Mouse (Mus musculus) retina, embryonic 14.5 days (tissue): ENCODE measurements around the gene Pim2.
A peak's percentile ranks its signal among the peaks of the same experiment; 100 is the strongest.
"Not testable (repeated sequence)": the region's sequence is repeated elsewhere in the genome, so short reads cannot be mapped to it uniquely, and the experiment has no call there.

Experiments used
- DNase-seq: peaks from one replicate; pipeline ENCODE4 v3.0.0-alpha.2; 2015; ENCODE audit warnings: low spot score

The Pim2 gene

GRCm38 (mm10) chrX:7907735-7908134 is 29.7 kb downstream of the Pim2 start, which contains the start of gene Gm10491:
Gm10491 (minus strand) TSS chrX:7907835.
- DNase-seq = no peak

- DNase-seq = not testable (repeated sequence)
Observed at GRCm38 (mm10) chrX:7909242-7909641, 31.2 kb downstream of the Pim2 start, which contains the start of gene Gm10490. Gm10490 (plus strand) TSS chrX:7909542.

DNA sequence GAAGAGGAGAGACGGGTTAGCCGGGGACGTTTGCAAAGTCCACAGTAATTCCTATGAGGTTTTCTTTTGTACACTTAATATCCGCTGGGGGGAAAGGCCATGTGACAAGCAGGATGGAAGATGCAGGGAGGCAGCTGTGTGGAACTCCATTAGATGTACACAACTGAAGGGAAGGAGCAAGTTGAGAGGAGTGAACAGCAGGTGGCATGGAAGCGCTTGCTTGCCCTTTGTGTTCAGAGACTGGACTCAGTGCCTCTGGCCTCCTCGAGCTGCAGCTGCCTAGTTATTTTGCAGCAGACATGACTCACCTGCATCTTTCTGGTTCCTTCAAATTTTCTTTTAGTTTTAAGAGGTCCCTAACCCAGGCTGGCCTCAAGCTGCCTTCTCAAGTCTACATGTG is 32.4 kb downstream of the Pim2 start:
- DNase-seq = no peak

DNA sequence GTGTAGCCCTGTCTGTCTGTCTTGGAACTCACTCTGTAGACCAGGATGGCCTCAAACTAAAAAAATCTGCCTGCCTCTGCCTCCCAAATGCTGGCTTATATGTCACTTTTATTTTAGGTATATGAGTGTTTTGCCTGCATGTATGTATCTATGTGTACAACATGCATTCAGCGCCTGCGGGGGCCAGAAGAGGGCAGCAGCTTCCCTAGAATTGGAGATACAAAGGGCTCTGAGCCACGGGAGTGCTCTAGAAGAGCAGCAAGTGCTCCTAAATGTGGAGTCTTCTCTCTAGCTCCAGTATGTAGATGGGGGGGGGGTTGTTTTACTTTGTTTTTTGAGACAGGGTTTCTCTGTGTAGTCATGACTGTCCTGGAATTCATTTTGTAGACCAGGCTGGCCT is 37.6 kb downstream of the Pim2 start:
- DNase-seq = not testable (repeated sequence)

GRCm38 (mm10) chrX:7917960-7918359 is 39.9 kb downstream of the Pim2 start:
- not testable (repeated sequence) for DNase-seq

DNA sequence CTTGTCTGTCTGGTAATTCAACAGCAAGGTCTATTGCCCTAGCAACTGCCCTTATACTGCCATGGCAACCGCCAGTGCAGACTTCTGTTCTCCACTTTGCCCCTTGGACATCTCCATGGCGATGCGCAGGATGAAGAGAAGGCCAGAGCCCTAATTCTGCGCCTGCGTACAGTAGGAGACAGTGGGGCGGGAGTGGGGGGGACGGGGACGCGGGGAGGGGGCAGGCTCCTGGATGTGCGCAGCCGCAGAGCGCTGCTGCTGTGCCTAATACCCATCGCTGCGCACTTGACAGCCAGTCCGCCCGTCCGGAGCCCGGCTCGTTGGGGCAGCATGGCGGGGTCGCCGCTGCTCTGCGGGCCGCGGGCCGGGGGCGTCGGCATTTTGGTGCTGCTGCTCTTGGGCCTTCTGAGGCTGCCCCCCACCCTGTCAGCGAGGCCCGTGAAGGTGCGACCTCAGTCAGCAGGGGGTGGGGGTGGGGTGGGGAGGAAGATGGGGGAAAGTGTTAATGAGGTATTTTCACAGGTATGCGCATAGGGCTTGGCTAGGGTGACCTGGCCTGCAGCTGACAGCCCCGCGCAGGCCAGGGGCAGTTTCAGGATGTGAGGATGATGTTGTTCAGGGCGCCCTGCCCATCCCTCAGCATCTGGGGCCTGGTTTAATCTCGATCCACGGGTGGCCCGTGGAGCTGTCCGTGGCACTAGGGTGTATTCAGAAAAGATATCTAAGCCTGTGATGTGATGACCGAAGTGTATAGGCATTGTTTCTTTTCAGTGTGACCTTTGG is 41.7 kb downstream of the Pim2 start, which contains the start of gene Pcsk1n:
TSS of gene Pcsk1n (plus strand) at position 222 of the 783 bp plus-strand sequence.
- DNase-seq = peak; percentile 79

GRCm38 (mm10) chrX:7922032-7922431 is 44.0 kb downstream of the Pim2 start:
- peak; percentile 23 for DNase-seq

- DNase-seq = no peak
Observed at GRCm38 (mm10) chrX:7926266-7926665, 48.2 kb downstream of the Pim2 start.

GRCm38 (mm10) chrX:7927116-7927515 is 49.1 kb downstream of the Pim2 start:
- DNase-seq = no peak

DNA sequence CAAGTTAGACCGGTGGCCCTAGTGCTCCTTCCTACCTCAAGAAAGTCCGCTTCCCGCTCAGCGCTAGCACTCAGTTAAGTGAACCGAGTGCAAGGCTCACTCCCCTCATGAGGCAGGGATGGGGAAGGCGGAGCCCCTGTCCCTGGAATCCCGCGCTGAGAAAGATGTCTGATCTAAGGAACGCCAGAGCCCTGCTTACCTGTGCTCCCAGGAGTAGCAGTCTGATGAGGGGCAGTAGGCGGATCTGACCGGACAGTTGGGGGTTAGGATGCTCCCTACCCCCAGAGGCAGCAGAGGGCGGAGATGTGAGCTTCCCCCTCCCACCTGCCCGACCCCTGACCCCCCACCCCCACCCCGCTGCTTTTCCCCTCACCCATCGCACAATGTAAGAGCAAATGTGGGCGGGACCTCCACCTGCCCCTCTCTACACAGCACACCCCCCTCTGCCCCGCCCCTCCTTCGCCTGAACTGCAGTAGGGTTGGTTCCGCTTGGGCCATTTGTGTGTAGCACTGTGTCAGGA is 50.3 kb downstream of the Pim2 start, which contains the start of gene Eras:
TSS of gene Eras (minus strand) at position 338 of the 521 bp plus-strand sequence.
- no peak for DNase-seq
